Mouse (Mus musculus): ENCODE measurements around the gene Psrc1.

- TF ChIP-seq POLR2A (IDR thresholded peaks at IDR 0.05; ENCODE audit: borderline replicate concordance, extremely low read depth, insufficient read depth, insufficient read length, poor library complexity, severe bottlenecking), result no peak
- TF ChIP-seq CTCF (IDR thresholded peaks at IDR 0.05; ENCODE audit: borderline replicate concordance, extremely low read depth, insufficient read depth, insufficient read length), result no peak
Measured at GRCm38 (mm10) chr3:108342185-108342584, 41.5 kb upstream of the Psrc1 start.
